Mouse (Mus musculus): ENCODE results near the gene Slc7a11. TPM values are rescaled to one million over a fixed set of nuclear protein-coding genes. Genes with fewer than 3 reads are reported as not detected.
A peak's percentile ranks its signal among the peaks of the same experiment; 100 is the strongest.

Slc7a11 gene
- polyA plus RNA-seq, 1 experiment from 2014 or later, result 1.1 TPM

DNA sequence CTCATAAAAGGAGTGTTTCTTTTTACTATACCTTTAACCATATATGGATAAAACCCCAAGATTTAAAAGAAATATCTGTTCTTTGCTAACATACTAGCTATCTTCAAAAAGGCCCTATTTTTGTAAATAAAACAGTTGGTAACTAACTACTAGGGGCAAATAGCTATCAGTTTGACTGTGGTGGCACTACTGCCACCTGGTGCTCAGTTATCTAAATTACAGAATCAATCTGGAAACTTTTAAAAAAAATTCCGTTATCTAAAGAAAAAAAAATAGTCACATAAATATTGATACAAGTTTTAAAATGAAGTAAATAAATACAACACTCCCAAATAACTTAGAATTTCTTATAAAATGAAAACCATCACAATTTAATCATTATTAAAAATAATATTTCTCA, 322.4 kb downstream of the Slc7a11 start:
- no peaks in the 10 kb centered on the region for H3K4me1 ChIP-seq
- no peaks in the 10 kb centered on the region for H3K36me3 ChIP-seq
- H3K27me3 ChIP-seq, result no peaks in the 10 kb centered on the region
- no peak overlapping the region for H3K4me2 ChIP-seq
- H3K9ac ChIP-seq, result no peak overlapping the region
- H3K27ac ChIP-seq, result no peak overlapping the region
- ATAC-seq (ENCODE audit: insufficient number of reproducible peaks, insufficient read depth, low FRiP score, low TSS enrichment, low read depth), result no peak
- H3K9me3 ChIP-seq, result no peaks in the 10 kb centered on the region
- 51% methylated on average over 1 of the region's 1 CpGs for WGBS
- H3K4me3 ChIP-seq, result no peak overlapping the region

DNA sequence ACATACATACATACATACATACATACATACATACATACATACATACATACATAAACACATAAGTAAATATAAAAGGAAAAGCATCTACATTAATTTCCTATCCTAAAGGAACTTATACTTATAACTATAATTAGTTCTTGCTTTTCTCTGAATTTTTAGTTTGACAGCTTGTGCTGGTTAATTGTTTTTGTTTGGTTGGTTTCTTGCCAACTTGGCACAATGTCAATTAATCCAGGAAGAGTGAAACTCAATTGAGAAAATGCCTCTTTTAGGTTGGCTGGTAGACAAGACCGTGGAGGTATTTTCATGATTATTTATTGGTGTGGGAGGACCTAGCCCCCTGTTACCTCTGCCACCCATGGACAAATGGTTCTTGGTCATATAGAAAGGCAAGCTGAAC, 327.1 kb downstream of the Slc7a11 start:
- Histone ChIP-seq H3K9me3 (no peaks in the 10 kb centered on the region), H3K4me3 (no peak overlapping the region), H3K27ac (no peak overlapping the region), H3K36me3 (no peaks in the 10 kb centered on the region), H3K4me2 (no peak overlapping the region), H3K4me1 (no peaks in the 10 kb centered on the region), H3K27me3 (no peaks in the 10 kb centered on the region), H3K9ac (no peak overlapping the region)
- no peak for ATAC-seq (ENCODE audit: insufficient number of reproducible peaks, insufficient read depth, low FRiP score, low TSS enrichment, low read depth)
- 63% methylated on average over 1 of the region's 1 CpGs for WGBS

DNA sequence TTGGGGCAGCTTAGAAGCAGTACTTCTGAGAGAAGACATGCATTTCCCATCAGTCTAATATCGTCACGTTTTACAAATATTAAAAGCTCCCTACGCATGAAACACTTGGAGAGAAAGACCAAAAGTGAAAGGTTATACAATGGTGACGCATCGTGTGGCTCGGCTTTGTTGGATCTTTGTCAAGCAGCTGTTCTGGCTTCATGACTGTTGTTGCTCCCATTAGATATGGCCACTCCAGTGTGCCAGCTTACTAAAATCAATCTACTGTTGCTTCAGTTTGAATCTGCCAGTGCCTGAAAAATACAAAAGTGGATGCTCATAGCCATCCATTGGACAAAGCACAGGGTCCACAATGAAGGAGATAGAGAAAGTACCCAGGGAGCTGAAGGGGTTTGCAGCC, 337.9 kb downstream of the Slc7a11 start:
- 91% methylated on average over 6 of the region's 6 CpGs for WGBS
- Histone ChIP-seq H3K27ac (no peak overlapping the region), H3K9ac (no peak overlapping the region), H3K4me3 (no peak overlapping the region), H3K36me3 (no peaks in the 10 kb centered on the region), H3K4me1 (no peaks in the 10 kb centered on the region), H3K27me3 (no peaks in the 10 kb centered on the region), H3K4me2 (no peak overlapping the region), H3K9me3 (no peaks in the 10 kb centered on the region)
- ATAC-seq (ENCODE audit: insufficient number of reproducible peaks, insufficient read depth, low FRiP score, low TSS enrichment, low read depth), result no peak

DNA sequence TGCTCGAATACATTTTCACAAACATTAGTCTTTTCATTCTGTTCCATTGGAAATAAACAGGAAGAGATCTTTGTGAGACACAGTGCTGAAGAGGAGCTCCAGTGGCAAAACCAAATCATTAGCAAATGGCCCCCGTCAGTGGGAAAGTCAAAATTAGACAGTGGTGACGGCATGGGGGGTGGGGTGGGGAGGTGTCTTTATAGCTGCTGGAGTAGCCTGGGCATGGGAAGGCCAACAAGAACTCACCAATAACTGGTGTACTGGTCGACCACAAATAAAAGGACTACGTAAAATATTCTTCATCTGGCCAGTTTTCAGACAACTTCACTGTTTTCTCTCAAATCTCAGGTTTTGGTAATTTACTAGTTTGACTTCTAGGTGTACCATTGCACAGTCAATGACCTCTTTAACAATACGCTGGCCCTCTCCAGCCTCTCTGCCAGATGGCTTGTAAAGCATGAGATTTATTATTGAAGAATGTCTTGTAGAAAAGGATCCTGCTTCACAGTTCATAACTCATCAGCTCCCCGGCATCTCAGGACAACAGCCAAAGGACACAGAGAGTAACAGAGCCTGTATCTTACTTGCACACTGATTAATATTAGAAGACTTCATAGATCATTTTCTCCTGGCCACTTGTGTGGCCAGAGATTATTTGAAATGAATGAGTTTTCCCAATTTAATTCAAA, 348.9 kb downstream of the Slc7a11 start:
- Histone ChIP-seq H3K4me2 (no peak overlapping the region), H3K36me3 (no peaks in the 10 kb centered on the region), H3K9me3 (no peaks in the 10 kb centered on the region), H3K27me3 (no peaks in the 10 kb centered on the region), H3K4me3 (no peak overlapping the region), H3K9ac (no peak overlapping the region), H3K27ac (no peak overlapping the region), H3K4me1 (no peaks in the 10 kb centered on the region)
- WGBS, result 87% methylated on average over 7 of the region's 7 CpGs
- no peak for ATAC-seq (ENCODE audit: insufficient number of reproducible peaks, insufficient read depth, low FRiP score, low TSS enrichment, low read depth)

DNA sequence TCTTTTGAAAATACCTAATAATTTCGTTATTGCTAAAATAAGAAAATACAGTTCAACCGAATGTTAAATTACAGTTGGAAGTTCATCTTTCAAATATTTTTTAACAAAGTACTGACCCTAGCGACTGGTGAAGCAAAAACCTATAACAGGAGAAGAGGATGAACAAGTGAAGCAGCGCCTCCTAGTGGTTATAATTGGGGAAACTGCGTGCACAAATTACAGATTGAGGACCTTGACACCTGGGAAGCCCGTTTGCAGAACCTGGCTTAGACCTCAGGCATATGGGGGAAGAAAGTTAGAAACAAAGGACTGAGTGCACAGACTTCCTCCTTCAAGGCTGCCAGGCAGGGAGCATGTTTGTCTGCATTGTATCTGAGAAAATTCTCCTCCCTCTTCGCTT, 366.4 kb downstream of the Slc7a11 start:
- H3K4me3 ChIP-seq, result no peak overlapping the region
- H3K27ac ChIP-seq, result no peak overlapping the region
- H3K4me1 ChIP-seq, result peaks cover 4% of the 10 kb centered on the region; the same call in 1 of the 2 replicates
- H3K4me2 ChIP-seq, result no peak overlapping the region
- no peak overlapping the region for H3K9ac ChIP-seq
- no peaks in the 10 kb centered on the region for H3K36me3 ChIP-seq
- H3K27me3 ChIP-seq, result no peaks in the 10 kb centered on the region
- WGBS, result 14% methylated on average over 7 of the region's 7 CpGs
- ATAC-seq (ENCODE audit: insufficient number of reproducible peaks, insufficient read depth, low FRiP score, low TSS enrichment, low read depth), result no peak
- no peaks in the 10 kb centered on the region for H3K9me3 ChIP-seq

DNA sequence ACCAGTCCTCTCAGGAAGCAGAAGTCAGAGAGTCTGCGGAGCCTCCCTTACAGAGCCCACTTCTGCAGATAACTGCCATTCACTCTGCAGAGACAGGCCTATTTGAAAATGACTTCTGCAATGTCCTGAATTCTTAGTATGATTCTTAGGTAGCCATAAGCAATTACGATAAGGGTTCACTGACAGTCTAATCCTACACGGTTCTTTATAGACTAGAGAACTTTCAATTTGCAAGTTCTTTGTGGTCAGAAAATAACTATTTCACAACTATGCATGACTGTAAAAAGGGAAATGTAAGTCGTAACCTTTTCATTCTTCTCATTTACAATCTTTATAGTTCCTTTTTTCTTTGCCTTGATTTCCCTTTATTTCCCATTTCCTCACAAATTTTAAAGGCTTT, 380.0 kb downstream of the Slc7a11 start:
- no peaks in the 10 kb centered on the region for H3K9me3 ChIP-seq
- H3K4me1 ChIP-seq, result no peaks in the 10 kb centered on the region
- no peak overlapping the region for H3K4me3 ChIP-seq
- H3K4me2 ChIP-seq, result no peak overlapping the region
- ATAC-seq (ENCODE audit: insufficient number of reproducible peaks, insufficient read depth, low FRiP score, low TSS enrichment, low read depth), result no peak
- no peak overlapping the region for H3K27ac ChIP-seq
- 79% methylated on average over 4 of the region's 4 CpGs for WGBS
- H3K9ac ChIP-seq, result no peak overlapping the region
- no peaks in the 10 kb centered on the region for H3K36me3 ChIP-seq
- H3K27me3 ChIP-seq, result no peaks in the 10 kb centered on the region

DNA sequence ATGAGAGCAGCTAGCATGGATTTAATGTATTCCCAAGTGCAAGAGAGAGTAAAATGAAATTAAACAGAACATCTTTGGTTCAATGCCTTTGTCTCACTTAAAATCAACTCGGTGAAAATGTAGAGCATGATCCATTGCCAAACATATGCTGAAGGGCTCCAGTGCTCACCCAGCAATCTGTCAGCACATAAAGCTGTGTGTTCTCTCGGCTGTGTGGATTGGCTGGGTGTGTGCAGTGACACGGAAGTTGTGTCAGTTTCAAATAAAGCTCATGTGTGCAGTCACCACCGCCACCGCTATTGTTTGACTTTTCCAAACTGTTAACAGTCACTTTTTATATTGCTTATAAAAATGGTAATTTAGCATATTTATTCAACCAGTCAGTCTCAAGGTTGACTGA, 398.7 kb downstream of the Slc7a11 start:
- H3K4me3 ChIP-seq, result no peak overlapping the region
- ATAC-seq (ENCODE audit: insufficient number of reproducible peaks, insufficient read depth, low FRiP score, low TSS enrichment, low read depth), result no peak
- no peak overlapping the region for H3K4me2 ChIP-seq
- H3K27me3 ChIP-seq, result no peaks in the 10 kb centered on the region
- H3K4me1 ChIP-seq, result no peaks in the 10 kb centered on the region
- H3K9ac ChIP-seq, result no peak overlapping the region
- H3K36me3 ChIP-seq, result no peaks in the 10 kb centered on the region
- no peaks in the 10 kb centered on the region for H3K9me3 ChIP-seq
- no peak overlapping the region for H3K27ac ChIP-seq
- WGBS, result 47% methylated on average over 5 of the region's 5 CpGs

DNA sequence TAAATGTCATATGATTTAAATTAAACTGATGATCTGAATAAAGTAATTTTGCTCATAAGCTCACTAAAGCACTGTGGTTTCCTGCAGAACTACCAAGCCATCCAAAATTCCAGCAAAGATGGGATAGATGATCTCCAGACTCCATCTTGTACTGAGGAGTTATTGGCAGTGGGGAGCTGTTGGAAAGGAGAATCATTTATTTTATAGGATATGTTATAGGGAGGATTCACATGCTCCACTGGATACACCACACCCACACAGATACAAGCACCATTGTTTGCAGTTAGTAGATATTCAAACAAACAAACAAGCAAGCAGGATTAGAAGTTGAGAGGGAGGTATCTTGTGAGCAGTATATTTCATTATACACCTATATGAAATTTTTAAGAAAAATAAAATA, 399.3 kb downstream of the Slc7a11 start:
- Histone ChIP-seq H3K9me3 (no peaks in the 10 kb centered on the region), H3K27ac (no peak overlapping the region), H3K27me3 (no peaks in the 10 kb centered on the region), H3K36me3 (no peaks in the 10 kb centered on the region), H3K9ac (no peak overlapping the region), H3K4me3 (no peak overlapping the region), H3K4me1 (no peaks in the 10 kb centered on the region), H3K4me2 (no peak overlapping the region)
- no peak for ATAC-seq (ENCODE audit: insufficient number of reproducible peaks, insufficient read depth, low FRiP score, low TSS enrichment, low read depth)

DNA sequence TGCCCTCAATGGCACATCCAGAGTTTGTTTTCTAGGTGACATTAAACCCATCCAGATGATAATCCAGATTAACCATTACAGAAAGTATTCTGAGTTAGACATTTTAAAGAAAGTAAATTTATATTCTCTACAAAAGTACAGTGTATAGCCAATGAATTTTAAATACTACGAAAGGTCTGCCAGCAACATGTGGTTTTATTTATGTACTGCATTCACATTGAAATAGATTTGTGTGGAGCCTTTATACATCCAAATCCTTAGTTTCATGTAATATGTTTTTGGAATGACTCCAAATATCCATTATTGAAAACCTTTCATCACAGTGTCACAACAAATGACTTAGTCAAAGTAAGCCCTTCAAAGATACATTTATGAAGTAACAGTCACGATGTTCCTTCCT, 402.3 kb downstream of the Slc7a11 start:
- Histone ChIP-seq H3K4me1 (peaks cover 2% of the 10 kb centered on the region), H3K9ac (no peak overlapping the region), H3K4me2 (no peak overlapping the region), H3K9me3 (no peaks in the 10 kb centered on the region), H3K4me3 (no peak overlapping the region), H3K27me3 (no peaks in the 10 kb centered on the region), H3K36me3 (no peaks in the 10 kb centered on the region), H3K27ac (no peak overlapping the region)
- no peak for ATAC-seq (ENCODE audit: insufficient number of reproducible peaks, insufficient read depth, low FRiP score, low TSS enrichment, low read depth)
- WGBS, result 38% methylated on average over 2 of the region's 2 CpGs

DNA sequence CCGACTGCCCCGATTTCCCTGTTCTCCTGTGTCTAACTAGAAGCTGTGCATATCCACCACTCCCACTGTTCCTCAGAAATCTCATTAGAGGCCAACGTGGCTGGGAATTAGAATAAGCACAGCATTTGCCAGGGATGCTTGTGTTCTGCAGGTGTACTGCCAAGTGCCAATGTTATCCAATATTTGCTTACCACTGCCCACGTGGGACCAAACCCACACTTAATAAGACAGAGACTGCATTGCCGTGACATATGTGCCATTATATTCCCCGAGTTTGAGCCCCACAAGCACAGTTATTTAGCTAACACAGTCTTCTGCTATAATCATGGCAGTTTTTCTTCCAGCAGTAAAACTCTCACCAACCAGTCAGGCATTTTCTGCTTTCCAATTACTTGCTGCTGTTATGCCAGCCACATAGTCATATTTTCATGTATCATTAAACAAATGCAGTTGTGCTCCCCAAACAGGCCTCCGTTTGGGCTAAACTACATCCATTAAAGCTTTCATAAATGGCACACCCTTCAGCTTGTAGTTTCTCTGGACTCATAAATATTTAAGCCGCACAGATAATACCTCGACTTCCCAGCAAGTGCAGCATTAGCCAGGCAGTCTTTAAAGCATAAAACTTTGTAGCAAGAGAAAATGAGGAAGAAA, 407.4 kb downstream of the Slc7a11 start:
- no peak for ATAC-seq (ENCODE audit: insufficient number of reproducible peaks, insufficient read depth, low FRiP score, low TSS enrichment, low read depth)
- H3K9ac ChIP-seq, result no peak overlapping the region

DNA sequence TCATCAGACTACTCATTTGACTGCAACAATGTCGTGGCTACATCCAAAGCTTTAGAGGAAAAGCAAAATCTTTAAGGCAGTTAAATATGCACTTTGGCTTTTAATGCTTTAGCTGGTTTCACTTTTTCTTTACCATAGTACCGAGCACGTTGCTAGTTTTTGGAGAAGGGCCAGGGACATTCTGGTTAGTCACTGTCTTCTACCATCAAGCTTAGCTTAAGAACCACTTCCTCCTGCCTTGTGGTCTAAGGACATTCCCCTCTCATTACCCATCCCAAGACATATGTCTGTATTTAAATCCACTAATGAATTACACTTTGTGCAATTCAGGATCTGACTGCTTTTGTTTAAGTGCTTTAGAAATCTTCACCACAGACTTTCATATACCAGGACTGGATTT, 410.1 kb downstream of the Slc7a11 start:
- peak overlapping the region; percentile 48; the same call in 1 of the 2 replicates for H3K27ac ChIP-seq
- 38% methylated on average over 3 of the region's 3 CpGs for WGBS

More for the DNA sequence above, 407.4 kb downstream of the Slc7a11 start:
- no peaks in the 10 kb centered on the region for H3K27me3 ChIP-seq
- WGBS, result 64% methylated on average over 9 of the region's 9 CpGs
- peaks cover 16% of the 10 kb centered on the region for H3K4me1 ChIP-seq
- H3K27ac ChIP-seq, result peak overlapping the region; percentile 23; the same call in 1 of the 2 replicates
- no peaks in the 10 kb centered on the region for H3K36me3 ChIP-seq
- H3K4me3 ChIP-seq, result no peak overlapping the region
- no peaks in the 10 kb centered on the region for H3K9me3 ChIP-seq
- H3K4me2 ChIP-seq, result no peak overlapping the region

DNA sequence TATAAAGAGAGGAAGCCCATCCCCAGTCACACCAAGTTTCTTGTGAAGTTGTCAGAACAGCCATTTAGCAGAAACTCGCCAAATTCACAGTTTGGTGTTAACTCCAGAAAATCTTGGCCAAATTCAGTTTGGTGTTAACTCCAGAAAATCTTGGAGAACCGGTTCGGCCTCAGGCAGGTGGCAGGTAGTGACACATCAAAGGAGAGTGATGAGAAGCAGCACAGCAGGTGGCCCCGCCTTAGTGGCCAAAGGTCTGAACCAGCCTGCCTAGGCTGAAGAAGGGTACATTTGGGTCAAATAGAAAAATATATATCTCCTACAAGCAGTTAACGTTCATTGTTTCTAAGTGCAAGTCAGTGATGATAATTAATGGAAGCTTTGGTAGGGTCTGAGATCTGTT, 417.4 kb downstream of the Slc7a11 start:
- Histone ChIP-seq H3K9ac (no peak overlapping the region), H3K27me3 (no peaks in the 10 kb centered on the region), H3K4me1 (no peaks in the 10 kb centered on the region), H3K36me3 (no peaks in the 10 kb centered on the region), H3K4me3 (no peak overlapping the region), H3K4me2 (no peak overlapping the region), H3K9me3 (peaks cover 8% of the 10 kb centered on the region; the same call in 1 of the 2 replicates), H3K27ac (no peak overlapping the region)
- WGBS, result 49% methylated on average over 5 of the region's 5 CpGs
- ATAC-seq (ENCODE audit: insufficient number of reproducible peaks, insufficient read depth, low FRiP score, low TSS enrichment, low read depth), result no peak

More for the DNA sequence above, 410.1 kb downstream of the Slc7a11 start:
- H3K4me3 ChIP-seq, result no peak overlapping the region
- no peaks in the 10 kb centered on the region for H3K9me3 ChIP-seq
- peaks cover 16% of the 10 kb centered on the region for H3K4me1 ChIP-seq
- no peaks in the 10 kb centered on the region for H3K27me3 ChIP-seq
- H3K9ac ChIP-seq, result no peak overlapping the region
- H3K36me3 ChIP-seq, result no peaks in the 10 kb centered on the region
- H3K4me2 ChIP-seq, result no peak overlapping the region
- no peak for ATAC-seq (ENCODE audit: insufficient number of reproducible peaks, insufficient read depth, low FRiP score, low TSS enrichment, low read depth)
